Mouse (Mus musculus): ENCODE results near the gene BC017158. TPM values are rescaled to one million over a fixed set of nuclear protein-coding genes. Genes with fewer than 3 reads are reported as not detected.

Gene BC017158
- polyA plus RNA-seq, 1 experiment from 2014 or later: 24.6 TPM

DNA sequence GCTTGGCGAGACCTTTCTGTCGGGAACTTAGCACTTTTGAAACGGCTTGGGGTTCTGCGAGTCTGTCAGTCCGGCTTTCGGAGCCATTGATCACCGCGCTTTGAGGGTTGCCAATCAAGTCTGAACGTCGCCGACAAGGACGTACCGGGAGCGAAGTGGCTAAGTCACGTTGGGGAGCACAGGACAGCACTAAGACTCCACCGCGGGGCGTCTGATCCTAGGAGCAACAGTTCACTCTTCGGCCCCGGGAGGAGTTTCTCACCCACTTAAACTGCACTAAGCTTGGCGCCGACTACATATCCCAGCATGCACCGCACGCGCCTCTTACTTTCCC lies 60.4 kb downstream of the BC017158 start:
- Histone ChIP-seq H3K4me3 (peak overlapping the region; percentile 78), H3K9me3 (no peaks in the 10 kb centered on the region), H3K4me1 (peaks cover 36% of the 10 kb centered on the region), H3K27me3 (replicated peaks; ENCODE audit: low read depth, poor library complexity, severe bottlenecking) (no peaks in the 10 kb centered on the region), H3K27ac (replicated peaks) (peak overlapping the region; percentile 98), H3K36me3 (replicated peaks) (peaks cover 39% of the 10 kb centered on the region)
- no peak for DNase-seq (ENCODE audit: low spot score)
- WGBS: under 1% methylated on average over 25 of the region's 25 CpGs

DNA sequence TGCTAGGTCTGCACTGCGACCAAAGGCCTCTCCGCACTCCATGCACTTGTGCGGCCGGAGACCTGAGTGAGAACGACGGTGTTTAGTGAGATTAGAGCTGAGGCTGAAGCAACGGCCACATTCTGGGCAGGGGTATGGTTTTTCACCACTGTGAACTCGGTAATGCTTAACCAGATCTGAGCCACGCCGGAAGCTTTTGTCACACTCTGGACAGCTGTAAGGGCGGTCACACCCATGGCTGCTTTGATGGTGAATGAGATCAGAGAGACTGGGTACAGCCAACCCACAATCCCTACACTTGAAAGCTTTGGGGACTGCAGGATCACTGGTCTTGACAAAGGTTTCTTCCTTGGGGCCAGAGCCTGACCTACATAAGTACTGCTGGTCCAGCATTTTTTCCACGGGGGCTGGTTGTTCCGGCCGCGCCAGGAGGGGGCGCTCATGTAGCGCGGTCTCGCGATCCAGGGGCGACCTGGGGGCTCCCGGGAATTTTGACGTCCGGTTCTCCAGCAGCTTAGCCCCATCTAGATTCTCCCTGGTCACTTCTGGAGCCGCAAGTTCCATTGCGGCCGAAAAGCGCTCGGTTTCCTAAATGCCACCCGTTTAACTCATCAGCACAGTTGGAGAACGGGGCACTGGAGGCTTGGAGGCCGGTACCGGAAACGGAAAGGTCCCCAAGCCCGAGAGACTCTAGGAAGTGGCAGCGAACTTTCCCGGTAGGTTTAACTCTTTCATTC lies 60.9 kb downstream of the BC017158 start, which contains the start of gene Armc5:
Gene Armc5, plus strand, starts transcription at position 487 of the 737 bp plus-strand sequence.
- no peaks in the 10 kb centered on the region for H3K27me3 ChIP-seq (replicated peaks; ENCODE audit: low read depth, poor library complexity, severe bottlenecking)
- peaks cover 32% of the 10 kb centered on the region for H3K4me1 ChIP-seq
- H3K9me3 ChIP-seq: no peaks in the 10 kb centered on the region
- DNase-seq (ENCODE audit: low spot score): peak; percentile 90
- peaks cover 34% of the 10 kb centered on the region for H3K36me3 ChIP-seq (replicated peaks)
- WGBS: 26% methylated on average over 37 of the region's 37 CpGs
- H3K4me3 ChIP-seq: peak within 1 kb of the TSS; percentile 78
- H3K27ac ChIP-seq (replicated peaks): peak within 1 kb of the TSS; percentile 98

DNA sequence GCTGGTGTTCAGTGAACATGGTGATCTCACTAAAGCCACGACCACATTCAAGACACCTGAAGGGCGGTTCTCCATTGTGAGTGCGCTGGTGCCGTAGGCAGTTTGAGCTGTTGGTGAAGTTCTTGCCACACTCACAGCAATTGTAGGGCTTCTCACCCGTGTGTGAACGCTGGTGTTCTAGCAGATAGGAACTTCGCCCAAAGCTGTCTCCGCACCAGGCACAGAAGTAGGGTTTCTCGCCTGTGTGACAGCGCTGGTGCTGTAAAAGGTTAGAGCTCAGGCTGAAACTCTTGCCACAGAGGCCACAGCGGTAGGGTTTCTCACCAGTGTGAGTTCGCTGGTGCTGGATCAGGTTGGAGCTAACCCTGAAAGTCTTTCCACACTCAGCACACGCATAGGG lies 61.5 kb downstream of the BC017158 start:
- Histone ChIP-seq H3K4me3 (peak overlapping the region; percentile 78), H3K9me3 (no peaks in the 10 kb centered on the region)
- 93% methylated on average over 13 of the region's 13 CpGs for WGBS

DNA sequence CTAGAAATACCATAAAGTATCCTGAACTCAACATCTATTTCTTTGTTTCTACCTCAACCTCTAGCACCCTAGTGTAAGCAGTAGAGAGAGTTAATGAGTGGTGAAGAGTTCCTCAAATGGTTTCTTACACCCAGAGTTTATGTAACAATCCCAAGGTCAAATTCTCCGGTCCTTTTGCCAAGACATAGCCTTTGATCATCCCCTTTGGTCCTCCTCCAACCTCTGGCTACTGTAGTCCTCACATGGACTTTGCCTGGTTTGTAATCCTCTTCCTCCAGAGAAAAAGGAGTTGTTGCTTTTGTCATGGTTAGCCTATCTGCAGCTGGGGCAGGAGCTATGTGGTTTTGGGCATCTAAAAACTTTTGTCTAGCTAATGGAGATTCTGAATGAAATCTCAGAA lies 62.5 kb downstream of the BC017158 start:
- Histone ChIP-seq H3K4me3 (no peak overlapping the region), H3K27ac (replicated peaks) (no peak overlapping the region), H3K4me1 (peaks cover 25% of the 10 kb centered on the region), H3K27me3 (replicated peaks; ENCODE audit: low read depth, poor library complexity, severe bottlenecking) (no peaks in the 10 kb centered on the region), H3K9me3 (no peaks in the 10 kb centered on the region), H3K36me3 (replicated peaks) (peaks cover 18% of the 10 kb centered on the region)
- no peak for DNase-seq (ENCODE audit: low spot score)
- WGBS: 89% methylated on average over 1 of the region's 1 CpGs

More for the DNA sequence above, 61.5 kb downstream of the BC017158 start:
- Histone ChIP-seq H3K27me3 (replicated peaks; ENCODE audit: low read depth, poor library complexity, severe bottlenecking) (no peaks in the 10 kb centered on the region), H3K4me1 (peaks cover 29% of the 10 kb centered on the region), H3K27ac (replicated peaks) (peak overlapping the region; percentile 98; the same call in 1 of the 2 replicates), H3K36me3 (replicated peaks) (peaks cover 28% of the 10 kb centered on the region)
- DNase-seq (ENCODE audit: low spot score): no peak

DNA sequence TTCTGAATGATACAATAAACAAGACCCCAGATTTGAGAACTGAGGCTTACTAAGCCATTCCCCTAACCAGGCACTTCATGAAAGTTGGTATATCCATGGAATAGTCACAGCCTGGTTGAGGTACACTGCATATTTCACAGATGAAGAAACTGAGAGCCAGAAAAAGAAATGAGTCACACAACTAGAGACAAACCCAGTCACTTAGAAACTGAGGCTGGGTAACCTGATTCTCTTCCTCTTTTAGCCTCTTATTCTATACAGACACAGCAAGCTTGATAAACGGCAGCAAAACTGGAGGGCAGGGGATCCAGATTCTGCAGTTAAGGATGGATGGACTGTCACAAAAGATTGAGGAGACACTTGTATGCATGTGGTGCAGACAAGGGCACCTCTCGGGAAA lies 63.2 kb downstream of the BC017158 start:
- Histone ChIP-seq H3K4me3 (no peak overlapping the region), H3K27ac (replicated peaks) (no peak overlapping the region), H3K4me1 (peaks cover 20% of the 10 kb centered on the region), H3K27me3 (replicated peaks; ENCODE audit: low read depth, poor library complexity, severe bottlenecking) (no peaks in the 10 kb centered on the region), H3K9me3 (no peaks in the 10 kb centered on the region), H3K36me3 (replicated peaks) (peaks cover 11% of the 10 kb centered on the region)
- WGBS: 84% methylated on average over 2 of the region's 2 CpGs
- DNase-seq (ENCODE audit: low spot score): no peak

DNA sequence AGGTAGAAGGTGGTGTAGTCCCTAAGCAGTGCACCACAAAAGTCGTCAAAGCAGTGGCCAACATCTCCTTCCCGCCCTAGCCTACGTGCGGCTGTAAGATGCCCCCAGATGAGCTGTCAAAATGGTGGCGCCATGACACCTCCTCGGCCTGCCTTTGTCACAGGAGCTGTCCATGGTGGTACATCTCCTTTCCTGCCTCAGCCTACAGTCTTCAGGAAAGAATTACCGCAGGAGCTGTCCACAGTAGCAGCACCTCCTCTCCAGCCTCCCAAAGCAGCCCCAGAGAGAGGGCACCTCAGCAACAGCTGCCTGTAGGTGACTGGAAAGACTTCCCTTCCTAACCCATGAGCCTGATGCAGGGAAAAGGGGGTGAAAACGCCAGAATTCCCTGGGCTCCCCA lies 66.2 kb downstream of the BC017158 start:
- no peaks in the 10 kb centered on the region for H3K27me3 ChIP-seq (replicated peaks; ENCODE audit: low read depth, poor library complexity, severe bottlenecking)
- H3K4me1 ChIP-seq: peaks cover 3% of the 10 kb centered on the region
- H3K36me3 ChIP-seq (replicated peaks): peaks cover 9% of the 10 kb centered on the region; the same call in 1 of the 2 replicates
- WGBS: 46% methylated on average over 8 of the region's 8 CpGs
- no peak for DNase-seq (ENCODE audit: low spot score)
- H3K9me3 ChIP-seq: no peaks in the 10 kb centered on the region
- H3K27ac ChIP-seq (replicated peaks): no peak overlapping the region
- H3K4me3 ChIP-seq: no peak overlapping the region

Small RNA genes within 50 kb of the gene (microRNA-seq; reads per million reads assigned to microRNA genes)
- not detected for gene Mir3103

Other genes with a start within 250 kb of the BC017158 start
- 0.50 and 0.52 TPM in 2 replicates for gene Itgam, start 235.5 kb downstream of the BC017158 start, polyA plus RNA-seq (2016; fragmentation: Nextera tagmentation; extraction: Ambion mirVana)
- not detected in 2 replicates for gene Gm49368, start 235.5 kb downstream of the BC017158 start, polyA plus RNA-seq (2016; fragmentation: Nextera tagmentation; extraction: Ambion mirVana)
- not detected in 2 replicates for gene Itgax, start 168.6 kb downstream of the BC017158 start, polyA plus RNA-seq (2016; fragmentation: Nextera tagmentation; extraction: Ambion mirVana)
- not detected in 2 replicates for gene Itgad, start 143.8 kb downstream of the BC017158 start, polyA plus RNA-seq (2016; fragmentation: Nextera tagmentation; extraction: Ambion mirVana)
- gene Cox6a2, start 91.8 kb downstream of the BC017158 start, polyA plus RNA-seq (2016; fragmentation: Nextera tagmentation; extraction: Ambion mirVana): 0.39 TPM in 1 of 2 replicates, not detected in the other
- 17.5 and 19.1 TPM in 2 replicates for gene Armc5, start 60.8 kb downstream of the BC017158 start, polyA plus RNA-seq (2016; fragmentation: Nextera tagmentation; extraction: Ambion mirVana)
- gene 9130023H24Rik, start 60.1 kb downstream of the BC017158 start, polyA plus RNA-seq (2016; fragmentation: Nextera tagmentation; extraction: Ambion mirVana): 9.2 and 10.4 TPM in 2 replicates
- gene Tgfb1i1, start 51.4 kb downstream of the BC017158 start, polyA plus RNA-seq (2016; fragmentation: Nextera tagmentation; extraction: Ambion mirVana): 23.6 and 25.3 TPM in 2 replicates
- 0.10 and 0.28 TPM in 2 replicates for gene Slc5a2, start 32.5 kb downstream of the BC017158 start, polyA plus RNA-seq (2016; fragmentation: Nextera tagmentation; extraction: Ambion mirVana)
- 4.1 and 8.2 TPM in 2 replicates for gene Rgs10, start 120.6 kb upstream of the BC017158 start, polyA plus RNA-seq (2016; fragmentation: Nextera tagmentation; extraction: Ambion mirVana)
- 25.3 and 27.0 TPM in 2 replicates for gene Tial1, start 163.5 kb upstream of the BC017158 start, polyA plus RNA-seq (2016; fragmentation: Nextera tagmentation; extraction: Ambion mirVana)
- 11.2 and 11.5 TPM in 2 replicates for gene Bag3, start 225.4 kb upstream of the BC017158 start, polyA plus RNA-seq (2016; fragmentation: Nextera tagmentation; extraction: Ambion mirVana)

All from embryonic facial prominence, embryonic 10.5 days (tissue).